Mouse (Mus musculus) ZHBTc4 (cell line): Measurements from ENCODE around the gene Cyp2c68.
"Not testable (repeated sequence)": the region's sequence is repeated elsewhere in the genome, so short reads cannot be mapped to it uniquely, and the experiment has no call there.

Experiments
- DNase-seq: peaks from one replicate; pipeline ENCODE4 v3.0.0-alpha.2; 2011; ENCODE audit warnings: low read depth, low spot score

The Cyp2c68 gene

DNA sequence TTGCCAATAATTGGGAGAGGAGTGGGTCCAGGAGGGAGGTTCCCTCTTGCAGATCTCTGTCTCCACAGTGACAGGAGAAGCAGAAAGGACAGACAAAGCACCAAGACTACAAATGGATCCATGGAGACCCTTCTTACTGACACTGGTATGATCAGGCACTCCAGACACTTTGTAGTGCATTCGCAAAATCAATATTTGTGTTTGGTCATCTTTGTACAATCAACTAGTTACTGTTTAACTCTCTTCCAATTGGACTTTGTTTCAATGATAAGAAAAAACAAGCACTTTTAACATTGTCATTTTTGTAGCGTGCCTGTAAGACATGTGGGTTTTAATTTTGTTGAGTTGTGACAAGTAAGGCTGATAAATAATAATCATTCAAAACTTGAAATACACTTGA is at the start of gene Cyp2c68:
Cyp2c68 (minus strand) TSS at position 135 of the 400 bp plus-strand sequence.
- DNase-seq = no peak

GRCm38 (mm10) chr19:39785458-39785857 is 44.6 kb upstream of the Cyp2c68 start:
- DNase-seq = peak; percentile 25

DNA sequence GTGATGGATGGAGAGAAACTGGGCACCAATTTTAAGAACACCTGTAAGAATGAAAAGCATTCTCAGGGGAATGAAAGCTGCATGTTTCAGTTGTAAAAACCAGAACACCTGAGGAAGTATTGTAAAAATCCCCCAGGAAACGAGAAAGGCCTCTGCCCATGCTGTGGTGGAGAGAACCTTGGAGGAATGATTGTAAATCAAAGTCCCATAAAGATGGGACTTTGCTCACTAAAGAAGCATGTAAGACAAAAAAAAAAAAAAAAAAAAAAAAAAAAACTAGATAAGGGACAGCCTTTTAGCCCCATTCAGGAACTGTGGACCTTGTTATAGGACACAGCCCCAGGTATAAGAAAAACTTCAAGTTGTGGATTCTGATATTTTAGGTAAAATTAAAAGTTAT is 4.5 kb upstream of the Cyp2c68 start:
- no peak for DNase-seq

- DNase-seq = peak; percentile 73
Measured at GRCm38 (mm10) chr19:39744361-39744760, 3.5 kb upstream of the Cyp2c68 start.

DNA sequence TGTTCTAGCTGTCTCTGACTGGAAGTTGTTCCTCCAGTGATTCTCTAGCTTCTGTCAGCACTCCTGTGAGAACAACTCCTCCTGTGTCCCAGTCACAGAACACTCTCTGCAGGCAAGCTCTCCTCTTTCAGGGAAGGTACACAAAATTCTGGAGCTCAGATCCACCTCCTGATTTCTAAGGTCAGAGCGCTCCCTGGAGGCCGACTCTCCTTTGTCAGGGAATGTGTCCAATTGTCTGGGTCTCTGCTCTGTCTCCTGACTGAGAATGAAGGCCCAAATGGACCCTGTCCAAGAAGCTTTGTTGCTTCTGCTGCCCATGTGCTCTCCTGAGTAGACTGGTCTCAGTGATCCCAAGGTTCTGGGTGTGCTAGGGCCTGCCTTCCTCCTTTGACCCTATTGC is 29.7 kb downstream of the Cyp2c68 start:
- DNase-seq = peak; percentile 11

DNA sequence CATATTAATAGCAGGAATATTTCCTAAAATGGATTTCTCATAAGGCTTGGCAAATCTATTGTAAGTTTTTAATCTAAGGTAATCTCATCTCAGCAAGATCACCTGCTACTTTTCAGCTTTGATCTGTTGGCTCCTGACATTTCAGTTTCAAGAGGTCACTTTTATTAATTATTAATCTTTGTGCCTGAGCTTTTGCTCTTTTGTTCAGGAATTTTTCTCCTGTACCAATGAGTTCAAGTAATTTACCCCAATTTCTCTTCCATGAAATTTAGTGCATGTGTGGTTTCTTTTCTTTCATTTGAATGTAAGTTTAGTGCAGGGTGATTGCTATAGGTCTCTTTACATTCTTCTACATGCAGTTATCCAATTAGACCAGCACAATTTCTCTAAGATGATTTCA is 75.2 kb downstream of the Cyp2c68 start:
- DNase-seq = not testable (repeated sequence)

DNA sequence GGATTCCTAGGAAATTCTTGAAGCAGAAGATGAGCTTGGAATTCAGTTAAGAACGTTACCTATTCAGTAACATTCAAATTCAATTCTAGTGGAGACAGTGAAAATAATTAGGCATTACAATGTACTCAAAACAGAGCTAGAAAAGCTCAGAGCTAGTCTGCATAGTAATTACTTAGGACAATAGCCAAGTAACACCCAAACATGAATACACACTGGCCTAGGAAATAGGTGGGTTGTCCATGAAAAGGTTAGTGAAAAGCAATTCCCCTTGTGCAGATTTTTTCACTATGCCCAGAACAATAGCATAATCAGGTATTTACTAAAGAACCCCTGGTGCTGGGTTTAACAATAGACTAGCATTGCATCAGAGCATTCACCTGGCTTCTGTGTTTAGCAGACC is 88.5 kb downstream of the Cyp2c68 start:
- DNase-seq = peak; percentile 70

DNA sequence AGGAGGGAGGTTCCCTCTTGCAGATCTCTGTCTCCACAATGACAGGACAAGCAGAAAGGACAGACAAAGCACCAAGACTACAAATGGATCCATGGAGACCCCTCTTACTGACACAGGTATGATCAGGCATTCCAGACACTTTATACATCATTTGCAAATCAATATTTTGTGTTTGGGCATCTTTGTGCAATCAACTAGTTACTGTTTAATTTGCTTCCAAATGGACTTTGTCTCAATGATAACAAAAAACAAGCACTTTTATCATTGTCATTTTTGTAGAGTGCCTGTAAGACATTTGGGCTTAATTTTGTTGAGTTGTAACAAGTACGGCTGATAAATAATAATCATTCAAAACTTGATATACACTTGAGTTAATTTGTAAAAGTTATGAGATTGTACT is 91.9 kb downstream of the Cyp2c68 start, which contains the start of gene Cyp2c67:
Cyp2c67 (minus strand) TSS at position 114 of the 400 bp plus-strand sequence.
- DNase-seq = no peak

GRCm38 (mm10) chr19:39647519-39647918 is 93.3 kb downstream of the Cyp2c68 start:
- DNase-seq = peak; percentile 17

- not testable (repeated sequence) for DNase-seq
Measured at GRCm38 (mm10) chr19:39644551-39644950, 96.3 kb downstream of the Cyp2c68 start.
